Mouse (Mus musculus) natural killer cell, adult 2 months (primary cell): Measurements from ENCODE around the gene 1700014D04Rik.
"Not testable (repeated sequence)": the region's sequence is repeated elsewhere in the genome, so short reads cannot be mapped to it uniquely, and the experiment has no call there.

Experiments used
- DNase-seq, 2 experiments: peaks; one replicate each; pipeline ENCODE4 v3.0.0; 2022; ENCODE audit warnings: low spot score in 2 of 2

The 1700014D04Rik gene

DNA sequence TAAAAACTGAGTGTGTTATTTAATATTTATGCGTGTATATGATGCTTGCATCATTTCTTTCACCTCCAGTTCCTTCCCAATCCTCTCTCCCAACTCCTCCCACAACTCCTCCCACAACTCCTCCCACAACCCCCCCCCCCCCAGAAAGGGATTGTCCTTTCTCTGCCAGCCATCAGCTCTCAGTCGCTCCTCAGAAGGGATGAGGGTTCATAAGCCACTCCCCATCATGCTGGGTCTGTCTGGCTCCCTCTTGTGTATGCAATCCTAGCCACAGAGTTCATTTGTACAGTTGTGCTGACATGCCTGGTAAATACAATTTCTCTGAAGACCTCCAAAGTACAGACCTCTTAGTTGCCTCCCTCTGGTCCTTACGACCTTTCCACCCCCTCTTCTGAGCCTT is 11.4 kb downstream of the 1700014D04Rik start:
- no peak for DNase-seq

DNA sequence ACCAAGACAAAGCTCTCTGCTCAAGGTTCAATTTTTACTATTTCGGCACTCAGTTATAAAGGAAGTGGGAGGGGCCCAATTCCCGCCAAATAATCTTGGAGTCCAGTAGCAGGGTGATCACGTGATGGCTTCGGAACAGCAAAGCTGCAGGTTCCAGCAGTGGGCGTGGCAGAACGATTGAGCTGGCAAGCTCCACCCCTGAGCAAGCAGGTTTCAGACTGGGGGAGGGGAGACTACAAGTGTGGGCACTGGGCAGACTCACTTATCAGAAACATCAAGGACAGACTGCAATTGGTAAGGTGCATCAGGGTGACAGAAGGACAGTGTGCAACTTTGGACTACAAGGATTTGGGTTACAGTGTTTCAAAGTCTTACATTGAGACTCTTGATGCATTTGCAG is 12.2 kb downstream of the 1700014D04Rik start:
- DNase-seq = not testable (repeated sequence)

DNA sequence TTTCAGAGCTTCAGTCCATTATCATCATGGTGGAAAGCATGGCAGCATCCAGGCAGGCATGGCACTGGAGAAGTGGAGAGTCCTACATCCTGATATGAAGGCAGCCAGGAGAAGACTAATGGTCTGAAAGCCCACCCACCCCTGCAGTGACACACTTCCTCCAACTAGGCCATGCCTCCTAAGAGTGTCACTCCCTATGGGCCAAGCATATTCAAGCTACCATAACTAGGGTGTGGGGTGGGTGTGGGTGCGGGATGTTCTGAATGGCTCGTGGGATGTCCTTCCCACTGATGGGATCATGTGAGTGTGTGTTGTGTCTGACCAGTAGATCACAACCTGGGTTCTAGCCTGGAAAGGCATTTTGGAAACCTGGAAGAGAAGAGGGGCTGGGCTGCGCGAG is 12.6 kb downstream of the 1700014D04Rik start:
- DNase-seq = no peak

DNA sequence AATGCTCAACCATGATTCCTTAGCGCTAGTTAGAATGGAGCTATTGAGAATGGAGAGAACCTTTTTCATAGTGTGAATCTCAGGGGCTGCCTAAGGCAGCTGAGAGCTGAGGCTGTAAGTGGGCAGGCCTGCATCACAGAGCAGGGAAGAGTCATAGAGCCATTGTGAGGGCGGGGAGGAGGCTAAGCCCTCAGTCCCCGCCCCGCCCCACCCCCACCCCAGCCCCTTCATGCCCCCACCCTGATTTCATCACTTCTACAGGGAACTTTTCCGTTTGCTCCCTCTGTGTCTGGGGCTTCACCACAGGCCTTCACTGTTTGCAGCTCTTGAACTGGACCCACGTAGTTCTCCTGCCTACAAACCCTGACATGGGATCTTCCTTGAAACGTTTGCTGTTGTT is 14.9 kb downstream of the 1700014D04Rik start, which contains the start of gene Spata31d1d:
Spata31d1d (minus strand) TSS at position 101 of the 400 bp plus-strand sequence.
- DNase-seq = no peak

DNA sequence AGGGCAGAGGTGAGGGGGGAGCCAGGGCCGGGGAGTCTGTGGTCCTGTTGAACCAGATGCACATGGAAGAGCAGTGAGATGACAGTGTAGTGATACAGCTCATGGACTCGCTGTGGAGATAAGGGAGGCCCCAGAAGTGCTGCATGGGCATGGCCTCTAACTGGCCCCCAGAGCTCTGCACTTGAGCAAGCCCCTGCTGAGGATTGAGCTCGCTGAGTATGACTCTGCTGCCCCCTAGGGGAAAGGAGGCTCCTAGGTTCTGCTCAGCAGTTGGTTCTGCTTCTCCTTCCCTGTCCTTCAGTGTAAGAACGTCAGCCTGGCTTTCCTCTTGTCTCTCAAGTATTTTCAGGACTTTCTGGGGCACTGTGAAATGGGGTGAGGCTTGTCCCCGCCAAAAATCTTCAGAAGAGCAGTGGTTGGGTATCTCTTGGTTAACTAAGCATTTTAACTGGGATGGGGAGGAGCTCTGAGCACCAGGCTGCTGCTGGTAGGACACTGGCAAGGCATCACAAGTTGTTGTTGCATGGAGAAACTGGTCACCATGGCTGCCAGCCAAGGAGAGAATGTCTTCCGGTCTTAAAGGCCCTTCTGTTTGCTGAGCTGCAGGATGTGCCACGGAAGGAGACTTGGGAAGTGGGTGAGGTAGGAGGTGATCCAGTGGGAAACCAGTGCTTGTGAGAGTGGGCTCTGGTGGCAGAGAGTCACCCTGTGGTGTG is 18.0 kb downstream of the 1700014D04Rik start:
- DNase-seq = peak; percentile 64 to 81

DNA sequence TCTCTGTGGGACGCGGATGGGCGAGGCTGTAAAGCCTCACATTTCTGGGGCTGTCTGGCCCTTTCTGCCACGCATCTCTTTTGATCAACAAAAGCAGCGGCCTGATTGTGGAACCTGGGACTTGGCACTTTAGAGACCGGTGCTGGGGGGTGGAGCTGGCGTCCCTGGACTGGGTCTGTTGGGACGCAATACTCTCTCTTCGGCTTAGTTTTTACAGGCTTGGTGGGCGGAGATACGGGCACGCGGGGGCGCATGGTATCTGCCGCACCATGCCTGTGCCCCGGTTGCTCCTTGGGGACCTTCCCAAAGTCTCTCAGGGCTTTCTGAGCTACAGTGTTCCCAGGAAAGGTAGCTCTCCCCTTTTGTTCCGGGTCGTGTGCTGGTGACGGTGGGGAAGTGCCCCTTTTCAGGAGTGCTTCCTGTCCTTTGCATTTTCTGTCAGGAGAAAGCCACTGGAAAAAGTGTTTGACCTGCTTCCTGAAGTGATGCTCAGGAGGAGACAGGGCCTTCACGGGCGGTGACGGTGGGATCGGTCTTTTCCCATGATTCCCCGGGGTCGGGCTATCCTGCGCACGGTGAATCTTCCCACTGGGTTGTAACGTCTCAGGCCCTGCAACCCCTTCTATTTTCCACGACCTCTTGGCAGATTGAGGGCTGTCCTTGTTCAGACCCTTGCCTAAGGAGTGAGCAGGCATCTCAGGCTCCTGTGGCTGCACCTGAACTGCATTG is 20.2 kb downstream of the 1700014D04Rik start:
- DNase-seq = no peak

DNA sequence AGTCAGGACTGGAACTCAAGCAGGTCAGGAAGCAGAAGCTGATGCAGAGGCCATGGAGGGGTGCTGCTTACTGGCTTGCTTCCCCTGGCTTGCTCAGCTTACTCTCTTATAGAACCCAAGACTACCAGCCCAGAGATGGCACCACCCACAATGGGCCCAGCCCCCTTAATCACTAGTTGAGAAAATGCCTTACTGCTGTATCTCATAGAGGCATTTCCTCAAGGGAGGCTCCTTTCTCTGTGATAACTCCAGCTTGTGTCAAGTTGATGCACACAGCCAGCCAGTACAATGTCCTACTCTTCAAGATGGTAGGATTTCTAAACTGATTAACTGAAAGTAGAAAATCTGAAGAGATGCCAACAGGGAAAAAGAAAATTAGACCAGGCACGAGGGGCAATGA is 24.5 kb downstream of the 1700014D04Rik start:
- DNase-seq = not testable (repeated sequence)

DNA sequence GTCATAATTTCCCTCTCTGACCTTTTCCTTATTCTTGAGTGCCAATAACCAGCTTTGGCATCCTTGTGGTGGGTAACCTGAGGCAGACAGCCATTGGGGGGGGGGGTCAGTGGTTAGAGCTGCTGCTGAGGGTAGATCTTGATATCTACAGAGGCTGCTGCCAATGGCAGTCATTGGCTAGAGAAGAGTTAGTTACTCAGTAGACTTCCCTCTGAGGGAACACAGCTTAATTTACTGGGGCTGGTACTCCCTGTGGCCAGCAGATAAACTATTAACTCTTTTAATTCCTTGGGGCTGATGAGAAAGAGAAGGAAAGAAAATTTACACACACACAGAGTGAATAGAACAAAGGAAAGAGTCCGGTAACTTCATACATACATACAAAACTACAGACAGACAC is 27.1 kb downstream of the 1700014D04Rik start:
- no peak for DNase-seq

DNA sequence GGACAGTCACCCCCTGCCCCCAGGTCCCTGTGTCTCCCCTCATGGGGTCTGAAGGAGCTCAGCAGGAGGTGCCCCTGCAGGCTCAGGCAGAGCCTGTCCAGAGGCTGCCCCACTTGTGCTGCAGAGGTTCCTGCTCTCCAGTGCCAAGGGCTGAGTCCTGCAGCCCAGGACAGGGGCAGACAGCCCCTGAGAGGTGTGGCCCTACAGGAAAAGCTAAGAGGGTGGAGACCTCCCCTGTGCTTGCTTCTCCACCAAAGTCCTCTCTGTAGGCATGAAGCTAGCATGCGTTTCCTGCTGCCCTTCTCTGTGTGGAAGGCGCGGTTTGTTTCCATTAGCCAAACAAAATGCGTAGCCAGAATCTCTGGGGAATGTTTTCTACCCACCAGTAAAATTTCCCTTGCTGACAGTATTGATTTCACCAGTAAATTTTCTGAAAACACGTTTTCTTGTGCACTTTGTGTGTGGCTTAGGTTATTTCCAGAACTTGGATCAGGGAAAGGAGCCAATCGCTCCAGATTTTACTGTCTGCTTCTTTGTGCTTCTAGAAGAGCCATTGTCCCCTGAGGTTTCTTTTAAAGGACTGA is 27.6 kb downstream of the 1700014D04Rik start:
- DNase-seq = not testable (repeated sequence)

DNA sequence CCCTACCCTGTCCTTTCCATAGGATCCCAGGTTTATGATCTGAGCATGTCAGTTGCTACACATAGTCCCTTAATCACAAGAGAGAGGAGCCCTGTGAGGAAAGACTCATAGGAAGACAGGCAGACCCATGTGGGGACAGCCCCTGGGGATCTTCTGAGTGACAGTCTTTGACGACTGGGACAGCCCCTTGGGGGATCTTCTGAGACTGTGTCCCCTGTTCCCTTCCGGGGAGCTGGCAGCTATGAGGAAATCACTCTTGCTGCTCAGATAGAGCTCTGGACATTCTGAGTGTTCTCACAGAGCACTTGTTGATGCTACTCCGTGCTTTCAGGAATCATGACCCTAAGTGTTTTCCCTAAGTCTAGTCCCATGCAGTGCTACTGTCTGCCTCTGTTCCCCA is 32.8 kb downstream of the 1700014D04Rik start:
- no peak for DNase-seq

DNA sequence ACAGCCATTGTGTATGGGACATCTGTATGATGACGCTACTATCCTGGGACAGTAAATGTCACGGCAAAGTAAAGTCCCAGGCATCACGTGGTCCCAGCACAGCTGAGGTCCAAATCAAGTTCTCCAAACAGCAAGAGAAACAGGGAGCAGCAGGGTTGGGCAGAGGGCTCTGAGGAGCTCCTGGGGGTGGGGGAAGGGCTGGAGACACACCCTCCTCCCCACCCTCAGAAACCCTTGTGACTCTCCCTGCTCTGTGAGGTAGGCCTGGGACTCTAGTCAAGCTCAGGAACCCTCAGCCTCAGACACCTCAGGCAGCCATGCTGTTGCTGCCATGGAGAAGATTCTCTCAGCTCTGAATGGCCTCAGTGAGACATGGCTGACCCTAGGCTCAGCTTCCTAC is 34.6 kb downstream of the 1700014D04Rik start, which contains the start of gene Spata31d1b:
Spata31d1b (plus strand) TSS at position 301 of the 400 bp plus-strand sequence.
- DNase-seq = not testable (repeated sequence)

DNA sequence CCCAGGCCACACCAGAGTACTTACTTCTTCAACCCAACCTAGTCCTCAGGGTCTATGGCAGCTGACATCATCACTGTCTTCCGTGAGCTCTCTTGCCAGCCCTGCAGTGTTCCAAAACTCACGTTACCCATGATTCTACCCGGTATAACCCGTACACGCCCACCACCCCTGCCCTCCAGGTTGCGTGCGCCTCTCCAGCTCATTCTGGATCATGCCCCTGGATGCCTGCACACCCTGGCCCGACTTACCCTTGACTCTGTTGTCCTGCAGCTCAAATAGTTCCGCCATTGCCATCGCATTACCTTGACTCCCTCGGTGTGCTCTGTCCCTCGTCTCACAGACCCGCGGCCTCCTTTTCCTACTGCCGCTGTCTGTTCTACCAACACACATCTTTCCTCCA is 36.3 kb downstream of the 1700014D04Rik start, which contains the start of gene Spata31d1a:
Spata31d1a (minus strand) TSS at position 101 of the 400 bp plus-strand sequence.
- no peak for DNase-seq

DNA sequence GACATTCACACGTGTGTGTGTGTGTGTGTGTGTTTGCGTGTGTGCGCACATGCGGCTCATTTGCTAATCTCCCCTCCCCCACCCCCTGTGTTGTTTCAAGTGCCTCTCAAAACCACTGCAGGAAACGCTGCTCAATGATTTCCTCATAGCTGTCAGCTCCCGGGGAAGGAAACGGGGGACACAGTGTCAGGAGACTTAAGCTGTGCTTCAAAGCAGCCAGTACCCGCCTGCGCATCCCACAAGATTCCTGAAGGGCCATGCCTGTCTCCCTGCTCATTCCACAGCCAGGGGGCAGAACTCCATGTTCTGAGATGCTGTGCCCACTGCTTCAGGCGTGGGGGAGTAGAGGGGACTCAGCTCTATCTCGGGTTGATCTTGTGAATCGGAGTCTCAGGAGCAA is 42.0 kb downstream of the 1700014D04Rik start:
- no peak for DNase-seq

DNA sequence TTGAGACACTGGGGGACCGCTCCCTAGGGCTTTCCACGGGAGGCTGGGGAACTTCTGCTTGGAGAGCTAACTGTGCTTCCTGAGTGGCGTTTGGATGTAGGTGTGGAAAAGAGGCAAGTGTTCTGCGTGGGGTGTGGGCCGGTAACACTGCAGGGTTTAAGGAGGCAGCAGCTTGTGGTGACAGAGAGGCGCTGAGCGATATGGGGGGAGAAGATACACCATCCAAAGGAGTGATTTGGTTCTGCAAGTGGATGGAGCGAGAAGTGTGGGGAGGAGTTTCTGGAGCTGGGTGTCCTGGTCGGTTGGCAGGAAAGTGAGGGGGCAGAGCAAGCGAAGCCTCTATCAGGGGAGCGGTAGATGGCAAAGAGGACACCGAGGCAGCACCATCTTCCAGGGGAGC is 43.0 kb downstream of the 1700014D04Rik start:
- no peak for DNase-seq

DNA sequence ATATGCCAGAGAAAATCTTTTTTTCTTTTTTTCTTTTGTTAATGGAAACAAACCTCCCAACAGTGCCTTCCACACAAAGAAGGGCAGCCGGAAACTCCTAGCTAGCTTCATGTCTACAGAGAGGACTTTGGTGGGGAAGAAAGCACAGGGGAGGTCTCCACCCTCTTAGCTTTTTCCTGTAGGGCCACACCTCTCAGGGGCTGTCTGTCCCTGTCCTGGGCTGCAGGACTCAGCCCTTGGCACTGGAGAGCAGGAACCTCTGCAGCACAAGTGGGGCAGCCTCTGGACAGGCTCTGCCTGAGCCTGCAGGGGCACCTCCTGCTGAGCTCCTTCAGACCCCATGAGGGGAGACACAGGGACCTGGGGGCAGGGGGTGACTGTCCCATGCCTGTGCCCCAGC is 46.4 kb downstream of the 1700014D04Rik start:
- DNase-seq = not testable (repeated sequence)

DNA sequence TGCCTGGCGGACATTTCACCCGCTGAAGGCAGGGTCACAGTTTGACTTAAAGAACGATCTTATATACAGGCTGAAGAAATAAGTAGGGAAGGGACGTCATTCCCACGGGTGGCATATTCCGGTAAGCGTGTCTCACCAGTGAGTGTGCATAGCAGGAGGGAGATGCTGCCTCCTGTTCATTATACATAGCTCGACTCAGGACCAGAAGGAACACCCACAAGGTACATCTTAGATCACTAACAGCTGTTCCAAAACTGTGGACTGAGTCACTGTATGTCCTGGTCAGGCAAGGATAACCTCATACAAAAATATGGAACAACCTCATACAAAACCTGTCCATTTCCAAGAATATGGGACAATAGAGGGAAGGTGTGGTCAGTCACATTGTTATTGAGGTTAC is 47.4 kb downstream of the 1700014D04Rik start:
- no peak for DNase-seq

DNA sequence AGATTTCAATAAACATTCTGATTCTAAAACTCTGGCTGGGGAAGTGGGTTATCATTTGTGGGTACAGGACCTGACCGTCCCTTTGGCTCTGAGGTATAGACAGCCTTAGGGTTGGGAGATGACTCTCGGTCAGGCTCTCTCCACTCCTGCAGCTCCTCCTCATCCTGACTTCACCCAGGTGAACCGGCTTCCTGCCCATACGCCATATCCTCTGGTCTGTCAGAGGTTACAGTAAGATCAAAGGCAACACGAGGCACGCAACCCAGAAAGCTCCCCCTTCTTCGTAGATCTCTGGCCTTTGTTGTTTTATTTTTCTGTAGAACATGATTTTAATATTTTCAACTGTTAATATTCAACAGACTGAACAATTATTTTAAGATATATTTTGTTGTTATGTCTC is 50.8 kb downstream of the 1700014D04Rik start:
- DNase-seq = no peak

DNA sequence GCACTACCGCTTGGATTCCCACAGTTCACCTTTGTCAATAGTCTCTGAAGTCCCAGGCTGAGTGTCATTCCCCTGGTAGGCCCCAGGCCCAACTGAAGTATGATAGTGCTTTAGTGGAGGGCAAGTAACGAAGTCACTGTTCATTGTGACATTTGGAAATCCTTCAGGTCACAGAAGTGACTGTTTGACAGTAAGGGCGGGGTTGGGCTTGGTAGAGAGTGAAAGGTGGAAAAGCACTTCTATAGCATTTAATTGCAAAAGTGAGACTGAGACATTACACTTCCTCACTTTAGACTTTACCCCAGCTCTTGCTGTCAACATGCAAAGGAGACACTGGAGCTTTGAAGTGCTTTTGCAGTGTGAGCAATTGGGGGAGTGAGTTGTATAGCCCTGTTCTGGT is 52.5 kb downstream of the 1700014D04Rik start, which contains the start of gene 4921517D22Rik:
4921517D22Rik (minus strand) TSS at position 101 of the 400 bp plus-strand sequence.
- DNase-seq = no peak

DNA sequence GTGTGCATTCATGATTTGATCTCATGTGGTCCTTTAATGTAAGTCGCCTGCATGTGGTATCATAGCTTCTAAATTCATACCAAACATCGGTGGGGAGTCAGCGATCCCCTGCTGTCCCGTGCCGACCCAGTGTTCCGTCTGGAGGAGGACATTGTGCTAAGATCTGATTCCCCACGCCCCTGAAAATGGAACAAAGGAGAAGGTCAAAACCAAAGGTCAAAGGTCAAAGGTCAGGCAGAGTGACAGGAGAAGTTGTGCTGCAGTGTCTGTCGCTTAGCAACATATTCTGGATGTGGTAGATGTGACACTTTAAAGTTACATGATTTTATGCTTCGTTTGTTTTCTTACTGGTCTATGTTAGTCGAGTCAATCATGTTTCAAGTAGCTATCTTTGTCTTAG is 55.1 kb downstream of the 1700014D04Rik start:
- DNase-seq = no peak
